Mouse (Mus musculus) cerebellum, adult 2 months (tissue): ENCODE measurements around the gene Sik3. TPM values are rescaled to one million over a fixed set of nuclear protein-coding genes. Genes with fewer than 3 reads are reported as not detected.

ENCODE experiments used
- DNase-seq, 2 experiments: peaks; one replicate each; pipeline ENCODE4 v3.0.0; 2021
- H3K27ac ChIP-seq: fragments of 200-500 bp; 2 replicates; pipeline ENCODE4 v1.5.1; 2012; ENCODE audit warnings: low read length, control low read depth, inconsistent platforms; ENCODE audit not compliant: insufficient read depth
- H3K27me3 ChIP-seq: fragments of 200-500 bp; 2 replicates; pipeline ENCODE4 v1.6.1; 2012; ENCODE audit warnings: inconsistent platforms, mild to moderate bottlenecking, low read length, moderate library complexity; ENCODE audit not compliant: control insufficient read depth, insufficient read depth
- H3K4me1 ChIP-seq: fragments of 200-500 bp; 2 replicates; pipeline ENCODE4 v1.6.1; 2011; ENCODE audit warnings: low read length; ENCODE audit not compliant: control insufficient read depth, insufficient read depth
- H3K4me3 ChIP-seq: fragments of 200-500 bp; replicated peaks from 2 replicates; pipeline ENCODE3; 2011; ENCODE audit warnings: mild to moderate bottlenecking, low read depth, low read length, control low read depth; ENCODE audit not compliant: insufficient read depth
- CTCF ChIP-seq: fragments of 200-500 bp; IDR thresholded peaks from 2 replicates; pipeline ENCODE4 v1.5.1; 2011; ENCODE audit warnings: low read depth, mild to moderate bottlenecking, control low read depth, low read length, moderate library complexity, borderline replicate concordance; ENCODE audit not compliant: insufficient read depth
- POLR2A ChIP-seq: fragments of 200-500 bp; IDR thresholded peaks from 2 replicates; pipeline ENCODE4 v1.6.1; 2011; ENCODE audit warnings: low read length, control low read depth, borderline replicate concordance; ENCODE audit not compliant: insufficient read depth
- WGBS: fragments of 180-500 bp; shearing (Covaris S2); methylation state at CpG from one replicate; pipeline ENCODE4 v1.1.7; 2018; 5-methylcytosine and 5-hydroxymethylcytosine counted together
- polyA plus RNA-seq: library from polyadenylated mRNA; depleted of rRNA; stranded (reverse); fragments of >200 nt; gene quantifications from 2 replicates; pipeline ENCODE4 v1.2.3, GENCODE M21; 2012

The Sik3 gene
- polyA plus RNA-seq, 1 experiment, result 69.1 TPM

GRCm38 (mm10) chr9:46207501-46207869 is 194.9 kb downstream of the Sik3 start:
- DNase-seq, result no peak
- Histone ChIP-seq H3K27me3 (no peaks in the 10 kb centered on the region), H3K4me1 (peaks cover 25% of the 10 kb centered on the region), H3K4me3 (no peak overlapping the region), H3K27ac (no peak overlapping the region)
- 96% methylated on average over 6 of the region's 6 CpGs for WGBS
- no peak for TF ChIP-seq POLR2A
- no peak for TF ChIP-seq CTCF

GRCm38 (mm10) chr9:46208401-46208974 is 195.9 kb downstream of the Sik3 start:
- peak; percentile 55 to 62 for DNase-seq
- TF ChIP-seq POLR2A (no peak), CTCF (no peak)

GRCm38 (mm10) chr9:46210473-46210872 is 197.9 kb downstream of the Sik3 start:
- Histone ChIP-seq H3K4me3 (no peak overlapping the region), H3K27me3 (no peaks in the 10 kb centered on the region), H3K4me1 (peaks cover 49% of the 10 kb centered on the region), H3K27ac (no peak overlapping the region)
- WGBS, result 94% methylated on average over 12 of the region's 12 CpGs
- DNase-seq, result no peak
- TF ChIP-seq POLR2A (no peak), CTCF (no peak)

More at GRCm38 (mm10) chr9:46208401-46208974, 195.9 kb downstream of the Sik3 start:
- H3K4me3 ChIP-seq, result no peak overlapping the region
- H3K27me3 ChIP-seq, result no peaks in the 10 kb centered on the region
- peaks cover 29% of the 10 kb centered on the region for H3K4me1 ChIP-seq
- WGBS, result 21% methylated on average over 13 of the region's 13 CpGs
- no peak overlapping the region for H3K27ac ChIP-seq

- no peak for TF ChIP-seq POLR2A
- TF ChIP-seq CTCF, result no peak
- no peak overlapping the region for H3K27ac ChIP-seq
- H3K4me1 ChIP-seq, result peaks cover 34% of the 10 kb centered on the region
- no peak overlapping the region for H3K4me3 ChIP-seq
- no peaks in the 10 kb centered on the region for H3K27me3 ChIP-seq
- no peak for DNase-seq
- WGBS, result 80% methylated on average over 4 of the region's 4 CpGs
These were observed 201.7 kb downstream of the Sik3 start for GRCm38 (mm10) chr9:46214276-46214675.

- H3K27me3 ChIP-seq, result no peaks in the 10 kb centered on the region
- WGBS, result 61% methylated on average over 10 of the region's 10 CpGs
- H3K4me3 ChIP-seq, result no peak overlapping the region
These were observed 202.3 kb downstream of the Sik3 start for GRCm38 (mm10) chr9:46214946-46215337.

GRCm38 (mm10) chr9:46215338-46216322 is 203.0 kb downstream of the Sik3 start:
- DNase-seq, result peak; percentile 60 to 80
- no peak for TF ChIP-seq CTCF
- no peak for TF ChIP-seq POLR2A
- Histone ChIP-seq H3K4me1 (peaks cover 31% of the 10 kb centered on the region), H3K27me3 (no peaks in the 10 kb centered on the region), H3K27ac (peak overlapping the region; percentile 36; the same call in 1 of the 2 replicates), H3K4me3 (no peak overlapping the region)
- WGBS, result 50% methylated on average over 11 of the region's 11 CpGs

More at GRCm38 (mm10) chr9:46214946-46215337, 202.3 kb downstream of the Sik3 start:
- DNase-seq, result no peak
- peaks cover 31% of the 10 kb centered on the region for H3K4me1 ChIP-seq
- TF ChIP-seq CTCF (no peak), POLR2A (no peak)
- H3K27ac ChIP-seq, result peak overlapping the region; percentile 36; the same call in 1 of the 2 replicates

- no peak for DNase-seq
- H3K27me3 ChIP-seq, result no peaks in the 10 kb centered on the region
- no peak for TF ChIP-seq CTCF
- no peak for TF ChIP-seq POLR2A
- no peak overlapping the region for H3K4me3 ChIP-seq
- peaks cover 31% of the 10 kb centered on the region for H3K4me1 ChIP-seq
- 89% methylated on average over 13 of the region's 13 CpGs for whole genome bisulfite sequencing
- H3K27ac ChIP-seq, result no peak overlapping the region
These were observed 204.3 kb downstream of the Sik3 start for GRCm38 (mm10) chr9:46216744-46217470.

- TF ChIP-seq CTCF (no peak), POLR2A (no peak)
- H3K27ac ChIP-seq, result no peak overlapping the region
- H3K4me3 ChIP-seq, result no peak overlapping the region
- 90% methylated on average over 9 of the region's 9 CpGs for WGBS
- no peak for DNase-seq
- peaks cover 31% of the 10 kb centered on the region for H3K4me1 ChIP-seq
- no peaks in the 10 kb centered on the region for H3K27me3 ChIP-seq
These were observed 205.6 kb downstream of the Sik3 start for GRCm38 (mm10) chr9:46218176-46218575.
